ENCODE assay signal across 21 mouse cellular contexts in genomic region chr11:12506371-12506890, GRCm38 (mm10). TPM values are rescaled to one million over a fixed set of nuclear protein-coding genes. Genes with fewer than 3 reads are reported as not detected.
DNase-seq lines count a peak whose midpoint lies in the region; TF ChIP-seq lines count a peak whose summit lies in the region.
"Had no signal": no experiment of that assay in that cellular context is flagged by ENCODE, and none has a peak within 500 bp of the region (broad histone marks: within the 10 kb centered on the region; RNA-seq: fewer than 3 reads in every experiment).

No protein-coding gene starts in this region.

- peak; percentile 61 for DNase-seq in gastrocnemius, adult 18-20 months (ENCODE audit: low spot score)
- DNase-seq in gastrocnemius, postnatal 4 days (ENCODE audit: low spot score in 2 of 2) = no peak
- DNase-seq in gastrocnemius, adult 2 months = peak; percentile 68
- peak; percentile 29 for DNase-seq in gastrocnemius, postnatal 14 days
- DNase-seq in lung, postnatal 14 days = no peak
- no peak for DNase-seq in cerebellum, postnatal 10 days
- DNase-seq: adrenal gland, adult 8-10 months; adrenal gland, postnatal 25 days; cerebellum, adult 11-12 months; cerebellum, adult 8-10 months; cerebellum, postnatal 14 days; forebrain, postnatal 0 days; heart, adult 2 months; kidney, adult 11 months had no signal

- H3K4me3 ChIP-seq in gastrocnemius, adult 2 months = no peak overlapping the region
- H3K4me3 ChIP-seq: embryonic facial prominence, embryonic 12.5 days; embryonic facial prominence, embryonic 15.5 days; heart, adult 2 months; heart, embryonic 10.5 days; heart, embryonic 13.5 days; hindbrain, embryonic 13.5 days; intestine, embryonic 15.5 days had no signal

- no peak for TF ChIP-seq CTCF in gastrocnemius, adult 2 months (IDR thresholded peaks at IDR 0.05)

- H3K27ac ChIP-seq in gastrocnemius, adult 2 months = no peak overlapping the region; the same call in 1 of the 2 replicates
- H3K27ac ChIP-seq: embryonic facial prominence, embryonic 12.5 days; embryonic facial prominence, embryonic 15.5 days; heart, adult 2 months; heart, embryonic 10.5 days; heart, embryonic 13.5 days; hindbrain, embryonic 13.5 days; intestine, embryonic 15.5 days had no signal

- intact Hi-C loops in gastrocnemius, adult 2 months (cut with DNase I) = no loop called here
- intact Hi-C loops in gastrocnemius, postnatal 14 days (cut with DNase I; ENCODE audit: low total_unique reads) = no loop called here

RNA-seq across cellular contexts. Expression of gene Cobl, which starts 41.7 kb away (rescaled TPM):
- total RNA-seq in gastrocnemius, adult 18-20 months (2021) = 100 to 1,000 TPM; 121 to 139 TPM
- total RNA-seq in gastrocnemius, postnatal 4 days (2021) = 100 to 1,000 TPM; 188 to 241 TPM
- 100 to 1,000 TPM; 101 to 123 TPM for total RNA-seq in gastrocnemius, adult 2 months (2021)
- total RNA-seq in gastrocnemius, postnatal 14 days (2021) = 10 to 100 TPM; 78.0 to 92.4 TPM
- total RNA-seq: hematopoietic stem cell, adult 5-6 weeks had no signal

Comparison
In these comparisons a context has a peak if more than half of its experiments do, and no peak if none do; other contexts are left out.
1. DNase-seq: peak in gastrocnemius, adult 18-20 months (single experiment), gastrocnemius, adult 2 months (single experiment) and gastrocnemius, postnatal 14 days (single experiment); none in gastrocnemius, postnatal 4 days (0 of 2), lung, postnatal 14 days (single experiment) and cerebellum, postnatal 10 days (0 of 2).